ENCODE assay signal across 8 mouse cellular contexts in genomic region chr16:18425475-18426214, GRCm38 (mm10). TPM values are rescaled to one million over a fixed set of nuclear protein-coding genes. Genes with fewer than 3 reads are reported as not detected.
A peak's percentile ranks its signal among the peaks of the same experiment; 100 is the strongest.
DNase-seq lines count a peak whose midpoint lies in the region; ATAC-seq lines count a peak whose summit lies in the region.

No protein-coding gene starts in this region.

- peak; percentile 25 for ATAC-seq in intestine, embryonic 16.5 days
- peak; percentile 49 for ATAC-seq in neural tube, embryonic 14.5 days (ENCODE audit: low read depth)

- H3K36me3 ChIP-seq in intestine, embryonic 16.5 days (ENCODE audit: control insufficient read depth, insufficient read depth, low read length) = no peaks in the 10 kb centered on the region; the same call in 1 of the 2 replicates
- no peaks in the 10 kb centered on the region for H3K36me3 ChIP-seq in neural tube, embryonic 14.5 days (ENCODE audit: control insufficient read depth, insufficient read depth, low read length)

- 13% methylated on average over 10 of the region's 10 CpGs for WGBS in intestine, embryonic 16.5 days
- 18% methylated on average over 10 of the region's 10 CpGs for WGBS in neural tube, embryonic 14.5 days

- no peaks in the 10 kb centered on the region for H3K9me3 ChIP-seq in intestine, embryonic 16.5 days (ENCODE audit: control insufficient read depth, low read length)
- no peaks in the 10 kb centered on the region for H3K9me3 ChIP-seq in neural tube, embryonic 14.5 days (ENCODE audit: control insufficient read depth, low read length)

- H3K4me3 ChIP-seq in intestine, embryonic 16.5 days (ENCODE audit: low read length) = peak overlapping the region; percentile 61
- peak overlapping the region; percentile 79 for H3K4me3 ChIP-seq in neural tube, embryonic 14.5 days (ENCODE audit: low read depth, low read length)

- H3K27me3 ChIP-seq in intestine, embryonic 16.5 days (replicated peaks; ENCODE audit: control insufficient read depth, insufficient read depth, low read length) = no peaks in the 10 kb centered on the region
- no peaks in the 10 kb centered on the region for H3K27me3 ChIP-seq in neural tube, embryonic 14.5 days (ENCODE audit: control insufficient read depth, insufficient read depth, low read length)

- H3K4me1 ChIP-seq in intestine, embryonic 16.5 days (ENCODE audit: control insufficient read depth, insufficient read depth, low read length) = peaks cover 30% of the 10 kb centered on the region; the same call in 1 of the 2 replicates
- H3K4me1 ChIP-seq in neural tube, embryonic 14.5 days (ENCODE audit: control insufficient read depth, insufficient read depth, low read length) = peaks cover 22% of the 10 kb centered on the region

- peak overlapping the region; percentile 80 for H3K9ac ChIP-seq in intestine, embryonic 16.5 days (ENCODE audit: low read depth, low read length)
- H3K9ac ChIP-seq in neural tube, embryonic 14.5 days (replicated peaks; ENCODE audit: low read depth, low read length) = peak overlapping the region; percentile 88

- DNase-seq in cerebellum, adult 18-20 months = peak; percentile 33 to 40
- DNase-seq in cerebellum, postnatal 4 days (ENCODE audit: low spot score in 2 of 2) = no peak
- DNase-seq in thymus, postnatal 4 days = peak; percentile 16
- no peak for DNase-seq in thymus, postnatal 14 days
- DNase-seq in adrenal gland, postnatal 14 days = no peak
- no peak for DNase-seq in gastrocnemius, postnatal 25 days

- peak overlapping the region; percentile 74 for H3K4me2 ChIP-seq in intestine, embryonic 16.5 days (ENCODE audit: low read depth, low read length)
- H3K4me2 ChIP-seq in neural tube, embryonic 14.5 days (ENCODE audit: low read depth, low read length) = peak overlapping the region; percentile 82

- H3K27ac ChIP-seq in intestine, embryonic 16.5 days (ENCODE audit: low read length) = peak overlapping the region; percentile 34
- no peak overlapping the region for H3K27ac ChIP-seq in neural tube, embryonic 14.5 days (ENCODE audit: low read depth, low read length)

RNA-seq across cellular contexts. Expression of gene Txnrd2, which starts 0.5 kb away (rescaled TPM):
- polyA plus RNA-seq in intestine, embryonic 16.5 days (2015; fragmentation: Nextera tagmentation; extraction: Ambion mirVana) = 28.4 and 29.8 TPM in 2 replicates
- polyA plus RNA-seq in neural tube, embryonic 14.5 days (2014; fragmentation: Nextera tagmentation; extraction: Ambion mirVana) = 21.3 and 25.4 TPM in 2 replicates
- 66.4 and 66.5 TPM in 2 replicates for total RNA-seq in adrenal gland, postnatal 14 days (2021)
- 10 to 100 TPM; 16.0 to 16.9 TPM for total RNA-seq in gastrocnemius, postnatal 25 days (2021)

RNA-seq across cellular contexts. Expression of gene Comt, which starts 1.0 kb away (rescaled TPM):
- polyA plus RNA-seq in intestine, embryonic 16.5 days (2015; fragmentation: Nextera tagmentation; extraction: Ambion mirVana) = 109 and 110 TPM in 2 replicates
- 102 and 103 TPM in 2 replicates for polyA plus RNA-seq in neural tube, embryonic 14.5 days (2014; fragmentation: Nextera tagmentation; extraction: Ambion mirVana)
- 117 and 147 TPM in 2 replicates for total RNA-seq in adrenal gland, postnatal 14 days (2021)
- total RNA-seq in gastrocnemius, postnatal 25 days (2021) = 10 to 100 TPM; 33.3 to 44.8 TPM

Comparison
In these comparisons a context has a peak if more than half of its experiments do, and no peak if none do; other contexts are left out.
1. DNase-seq: peak in cerebellum, adult 18-20 months (2 of 2) and thymus, postnatal 4 days (single experiment); none in cerebellum, postnatal 4 days (0 of 2), thymus, postnatal 14 days (single experiment), adrenal gland, postnatal 14 days (single experiment) and gastrocnemius, postnatal 25 days (single experiment).